Mouse (Mus musculus): ENCODE measurements at regions not wholly inside any gene's neighbourhood (a gene's known extent, or its start where the extent isn't known, plus 50 kb on each side); places are given as distances from the start of the nearest gene placed in this dataset.

- TF ChIP-seq POLR2A (IDR thresholded peaks at IDR 0.05; ENCODE audit: control insufficient read depth, low read depth, low read length) (no peak), CTCF (IDR thresholded peaks at IDR 0.05; ENCODE audit: control insufficient read depth, insufficient read depth, insufficient replicate concordance, low read depth, low read length) (no peak)
- Histone ChIP-seq H3K27ac (ENCODE audit: control insufficient read depth, insufficient read depth, low read depth, low read length) (no peak overlapping the region), H3K36me3 (ENCODE audit: control insufficient read depth, insufficient read depth, low read length) (no peaks in the 10 kb centered on the region), H3K4me1 (ENCODE audit: control insufficient read depth, insufficient read depth, low read length) (no peaks in the 10 kb centered on the region), H3K27me3 (ENCODE audit: control insufficient read depth, insufficient read depth, low read length) (no peaks in the 10 kb centered on the region), H3K4me3 (ENCODE audit: control insufficient read depth, low read depth, low read length) (no peak overlapping the region)
Observed at GRCm38 (mm10) chr13:55930637-55931036, 94.6 kb upstream of the Pitx1 start.

- no peak for TF ChIP-seq POLR2A (IDR thresholded peaks at IDR 0.05; ENCODE audit: control insufficient read depth, low read depth, low read length)
- Histone ChIP-seq H3K4me3 (ENCODE audit: control insufficient read depth, low read depth, low read length) (no peak overlapping the region), H3K36me3 (ENCODE audit: control insufficient read depth, insufficient read depth, low read length) (no peaks in the 10 kb centered on the region), H3K27me3 (ENCODE audit: control insufficient read depth, insufficient read depth, low read length) (no peaks in the 10 kb centered on the region), H3K27ac (ENCODE audit: control insufficient read depth, insufficient read depth, low read depth, low read length) (no peak overlapping the region), H3K4me1 (ENCODE audit: control insufficient read depth, insufficient read depth, low read length) (no peaks in the 10 kb centered on the region)
Observed at GRCm38 (mm10) chr13:55929814-55930213, 93.8 kb upstream of the Pitx1 start.

DNA sequence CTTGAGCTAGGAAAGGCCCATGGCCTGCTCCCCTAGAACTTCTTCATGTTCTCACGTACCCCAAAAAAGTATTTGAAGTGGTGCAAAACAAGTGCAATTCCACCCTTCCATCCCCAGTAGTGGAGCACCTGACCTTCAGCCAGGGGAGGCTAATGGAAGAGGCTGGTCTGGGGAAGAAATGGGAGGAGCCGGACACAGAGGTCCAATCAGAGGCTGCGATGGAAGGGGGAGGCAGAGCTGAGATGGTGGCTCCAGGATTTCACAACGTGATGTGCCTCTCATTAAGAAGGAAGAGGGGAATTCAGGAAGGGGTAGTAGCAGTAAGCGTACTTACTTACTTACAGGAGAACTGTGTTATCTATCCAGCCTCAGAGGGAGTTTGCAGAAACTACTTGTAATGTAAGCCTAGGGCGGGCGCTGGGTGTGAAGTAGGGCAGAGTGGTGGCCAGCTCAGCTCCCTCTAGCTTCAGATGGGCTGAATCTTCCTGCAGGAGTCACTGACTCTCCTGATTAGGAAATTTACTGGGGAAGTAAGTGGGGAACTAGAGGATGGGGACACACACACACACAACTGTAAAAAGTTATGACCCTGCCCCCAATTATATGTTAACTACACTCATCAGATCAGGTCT is 87.6 kb upstream of the Pitx1 start:
- Histone ChIP-seq H3K27me3 (ENCODE audit: control insufficient read depth, insufficient read depth, low read length) (no peaks in the 10 kb centered on the region), H3K36me3 (ENCODE audit: control insufficient read depth, insufficient read depth, low read length) (no peaks in the 10 kb centered on the region), H3K4me1 (ENCODE audit: control insufficient read depth, insufficient read depth, low read length) (no peaks in the 10 kb centered on the region), H3K4me3 (ENCODE audit: control insufficient read depth, low read depth, low read length) (no peak overlapping the region), H3K27ac (ENCODE audit: control insufficient read depth, insufficient read depth, low read depth, low read length) (no peak overlapping the region)
- TF ChIP-seq CTCF (IDR thresholded peaks at IDR 0.05; ENCODE audit: control insufficient read depth, insufficient read depth, insufficient replicate concordance, low read depth, low read length) (no peak), POLR2A (IDR thresholded peaks at IDR 0.05; ENCODE audit: control insufficient read depth, low read depth, low read length) (no peak)

GRCm38 (mm10) chr13:55917316-55917715 is 81.3 kb upstream of the Pitx1 start:
- Histone ChIP-seq H3K4me1 (ENCODE audit: control insufficient read depth, insufficient read depth, low read length) (peaks cover 4% of the 10 kb centered on the region; the same call in 1 of the 2 replicates), H3K27ac (ENCODE audit: control insufficient read depth, insufficient read depth, low read depth, low read length) (no peak overlapping the region), H3K4me3 (ENCODE audit: control insufficient read depth, low read depth, low read length) (peak overlapping the region; percentile 41), H3K36me3 (ENCODE audit: control insufficient read depth, insufficient read depth, low read length) (no peaks in the 10 kb centered on the region), H3K27me3 (ENCODE audit: control insufficient read depth, insufficient read depth, low read length) (no peaks in the 10 kb centered on the region)
- TF ChIP-seq CTCF (IDR thresholded peaks at IDR 0.05; ENCODE audit: control insufficient read depth, insufficient read depth, insufficient replicate concordance, low read depth, low read length) (no peak), POLR2A (IDR thresholded peaks at IDR 0.05; ENCODE audit: control insufficient read depth, low read depth, low read length) (no peak)

DNA sequence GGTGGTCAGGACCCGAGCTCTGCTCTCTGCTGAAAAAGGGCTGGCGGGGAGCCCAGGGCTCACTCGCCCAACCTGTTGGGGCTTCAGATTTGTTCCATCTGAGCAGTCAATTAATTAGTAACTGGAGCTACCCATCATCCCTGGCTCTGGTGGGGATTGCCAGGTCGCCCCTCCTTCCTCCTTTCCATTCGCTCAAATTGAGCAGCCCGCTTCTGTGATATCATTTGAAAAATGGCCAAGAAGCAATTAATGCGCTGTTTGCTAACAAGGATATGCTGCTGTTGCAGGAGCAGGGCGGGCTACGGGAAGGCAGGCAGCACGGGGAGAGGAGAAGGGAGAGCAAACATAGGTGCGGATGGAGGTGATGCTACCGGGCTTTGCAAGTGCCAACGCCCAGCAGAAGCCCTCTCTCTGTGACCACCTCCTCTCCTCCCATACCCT is 76.3 kb upstream of the Pitx1 start:
- TF ChIP-seq CTCF (IDR thresholded peaks at IDR 0.05; ENCODE audit: control insufficient read depth, insufficient read depth, insufficient replicate concordance, low read depth, low read length) = no peak
- TF ChIP-seq POLR2A (IDR thresholded peaks at IDR 0.05; ENCODE audit: control insufficient read depth, low read depth, low read length) = no peak
- no peaks in the 10 kb centered on the region for H3K36me3 ChIP-seq (ENCODE audit: control insufficient read depth, insufficient read depth, low read length)
- no peak overlapping the region for H3K27ac ChIP-seq (ENCODE audit: control insufficient read depth, insufficient read depth, low read depth, low read length)
- H3K4me3 ChIP-seq (ENCODE audit: control insufficient read depth, low read depth, low read length) = no peak overlapping the region
- no peaks in the 10 kb centered on the region for H3K27me3 ChIP-seq (ENCODE audit: control insufficient read depth, insufficient read depth, low read length)
- peaks cover 3% of the 10 kb centered on the region; the same call in 1 of the 2 replicates for H3K4me1 ChIP-seq (ENCODE audit: control insufficient read depth, insufficient read depth, low read length)

DNA sequence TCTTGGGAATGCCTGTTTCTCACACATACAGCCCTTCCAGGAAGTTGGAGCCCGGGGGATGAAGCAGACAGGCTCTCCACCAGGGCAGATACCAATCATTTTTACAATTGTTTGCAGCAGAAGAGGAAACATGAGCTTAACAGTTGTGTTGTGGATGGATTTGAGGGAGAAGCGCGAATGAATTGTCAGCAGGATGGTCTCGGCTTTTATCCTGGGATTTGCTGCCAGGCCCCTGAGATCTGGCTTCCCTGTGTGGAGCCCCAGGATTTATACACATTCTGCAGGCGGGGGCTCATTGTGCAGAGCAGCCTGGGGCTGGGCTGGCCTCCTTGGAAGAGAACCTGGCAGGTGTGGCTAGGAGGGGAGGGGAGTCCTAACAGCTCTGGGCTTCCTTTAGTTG is 73.9 kb upstream of the Pitx1 start:
- no peak overlapping the region for H3K27ac ChIP-seq (ENCODE audit: control insufficient read depth, insufficient read depth, low read depth, low read length)
- no peak overlapping the region for H3K4me3 ChIP-seq (ENCODE audit: control insufficient read depth, low read depth, low read length)
- H3K27me3 ChIP-seq (ENCODE audit: control insufficient read depth, insufficient read depth, low read length) = no peaks in the 10 kb centered on the region
- H3K36me3 ChIP-seq (ENCODE audit: control insufficient read depth, insufficient read depth, low read length) = no peaks in the 10 kb centered on the region
- peaks cover 2% of the 10 kb centered on the region for H3K4me1 ChIP-seq (ENCODE audit: control insufficient read depth, insufficient read depth, low read length)
- no peak for TF ChIP-seq POLR2A (IDR thresholded peaks at IDR 0.05; ENCODE audit: control insufficient read depth, low read depth, low read length)
- no peak for TF ChIP-seq CTCF (IDR thresholded peaks at IDR 0.05; ENCODE audit: control insufficient read depth, insufficient read depth, insufficient replicate concordance, low read depth, low read length)

DNA sequence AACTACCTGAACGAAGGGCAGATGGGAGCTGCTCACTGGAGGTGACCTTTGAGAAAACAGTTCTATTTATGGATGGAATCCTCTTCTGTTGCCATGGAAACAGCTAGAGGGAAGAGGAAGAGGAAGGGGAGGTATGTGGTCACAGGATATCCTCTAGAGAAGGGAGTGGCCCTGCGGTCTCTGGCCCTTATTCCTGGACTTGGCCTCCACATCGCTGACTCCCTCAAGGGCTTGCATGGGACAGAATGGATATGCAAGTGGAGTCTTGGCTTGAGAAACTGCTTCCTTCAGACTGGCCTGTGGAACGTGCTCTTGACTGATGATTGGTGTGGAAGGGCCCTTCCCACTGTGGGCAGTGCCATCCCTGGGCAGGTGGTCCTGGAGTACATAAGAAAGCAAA is 68.9 kb upstream of the Pitx1 start:
- no peaks in the 10 kb centered on the region for H3K27me3 ChIP-seq (ENCODE audit: control insufficient read depth, insufficient read depth, low read length)
- peaks cover 9% of the 10 kb centered on the region for H3K4me1 ChIP-seq (ENCODE audit: control insufficient read depth, insufficient read depth, low read length)
- TF ChIP-seq POLR2A (IDR thresholded peaks at IDR 0.05; ENCODE audit: control insufficient read depth, low read depth, low read length) = no peak
- TF ChIP-seq CTCF (IDR thresholded peaks at IDR 0.05; ENCODE audit: control insufficient read depth, insufficient read depth, insufficient replicate concordance, low read depth, low read length) = no peak
- peak overlapping the region; percentile 38 for H3K4me3 ChIP-seq (ENCODE audit: control insufficient read depth, low read depth, low read length)
- no peaks in the 10 kb centered on the region for H3K36me3 ChIP-seq (ENCODE audit: control insufficient read depth, insufficient read depth, low read length)
- H3K27ac ChIP-seq (ENCODE audit: control insufficient read depth, insufficient read depth, low read depth, low read length) = no peak overlapping the region

- Histone ChIP-seq H3K27me3 (ENCODE audit: control insufficient read depth, insufficient read depth, low read length) (no peaks in the 10 kb centered on the region), H3K4me3 (ENCODE audit: control insufficient read depth, low read depth, low read length) (no peak overlapping the region), H3K36me3 (ENCODE audit: control insufficient read depth, insufficient read depth, low read length) (no peaks in the 10 kb centered on the region), H3K4me1 (ENCODE audit: control insufficient read depth, insufficient read depth, low read length) (peaks cover 9% of the 10 kb centered on the region), H3K27ac (ENCODE audit: control insufficient read depth, insufficient read depth, low read depth, low read length) (no peak overlapping the region)
- no peak for TF ChIP-seq POLR2A (IDR thresholded peaks at IDR 0.05; ENCODE audit: control insufficient read depth, low read depth, low read length)
- no peak for TF ChIP-seq CTCF (IDR thresholded peaks at IDR 0.05; ENCODE audit: control insufficient read depth, insufficient read depth, insufficient replicate concordance, low read depth, low read length)
Observed at GRCm38 (mm10) chr13:55902255-55902654, 66.3 kb upstream of the Pitx1 start.

Data from testis, adult 2 months (tissue).